Mouse (Mus musculus) CD4-positive, CD25-positive, alpha-beta regulatory T cell, adult 4 months (primary cell): ENCODE data around the gene Hsp90ab1. TPM values are rescaled to one million over a fixed set of nuclear protein-coding genes. Genes with fewer than 3 reads are reported as not detected.
A peak's percentile ranks its signal among the peaks of the same experiment; 100 is the strongest.

ENCODE experiments used
- ATAC-seq: one replicate; pipeline ENCODE4 v1.8.0; 2017
- polyA plus RNA-seq, 2 experiments: library from polyadenylated mRNA; unstranded; fragments of 100-300 nt; shearing (Covaris generic); gene quantifications; one replicate each; pipeline ENCODE4 v1.2.1; 2017

Hsp90ab1 gene
- polyA plus RNA-seq, 2 experiments from 2014 or later, result 1,172 to 1,222 TPM

DNA sequence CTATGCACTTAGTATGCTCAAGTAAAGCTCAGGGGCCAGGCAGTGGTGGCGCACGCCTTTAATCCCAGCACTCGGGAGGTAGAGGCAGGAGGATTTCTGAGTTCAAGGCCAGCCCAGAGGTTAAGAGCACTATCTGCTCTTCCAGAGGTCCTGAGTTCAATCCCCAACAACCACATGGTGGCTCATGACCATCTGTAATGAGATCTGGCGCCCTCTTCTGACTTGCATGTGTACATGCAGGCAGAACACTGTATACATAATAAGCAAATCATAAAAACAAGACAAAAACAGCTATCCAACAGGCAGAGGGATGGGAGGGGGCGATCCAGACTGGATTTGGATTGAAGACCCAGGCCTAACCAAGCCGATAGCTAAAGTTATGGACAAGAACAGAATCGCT is 5.8 kb upstream of the Hsp90ab1 start:
- ATAC-seq, result no peak

DNA sequence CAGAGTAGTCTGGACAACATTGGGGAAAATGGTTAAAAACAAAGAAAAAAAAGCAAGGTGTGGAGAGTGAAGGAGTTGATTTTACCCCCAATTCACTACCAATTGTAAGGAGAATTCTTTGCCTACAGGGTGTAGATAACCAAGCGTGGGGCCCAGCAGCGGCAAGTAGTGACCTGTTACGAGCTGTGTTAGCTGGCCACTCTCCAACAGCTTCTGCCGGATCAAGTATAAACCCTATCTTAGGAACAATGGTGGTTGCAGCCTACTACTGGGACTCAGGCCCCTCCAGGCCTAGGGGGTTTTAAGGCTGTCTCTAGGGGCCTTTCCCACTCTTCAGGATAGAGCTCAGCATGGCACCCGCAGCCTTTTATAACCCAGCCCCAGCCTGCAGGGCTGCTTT is 5.2 kb upstream of the Hsp90ab1 start:
- ATAC-seq, result no peak

GRCm38 (mm10) chr17:45575123-45575897 is 2.2 kb upstream of the Hsp90ab1 start:
- no peak for ATAC-seq

DNA sequence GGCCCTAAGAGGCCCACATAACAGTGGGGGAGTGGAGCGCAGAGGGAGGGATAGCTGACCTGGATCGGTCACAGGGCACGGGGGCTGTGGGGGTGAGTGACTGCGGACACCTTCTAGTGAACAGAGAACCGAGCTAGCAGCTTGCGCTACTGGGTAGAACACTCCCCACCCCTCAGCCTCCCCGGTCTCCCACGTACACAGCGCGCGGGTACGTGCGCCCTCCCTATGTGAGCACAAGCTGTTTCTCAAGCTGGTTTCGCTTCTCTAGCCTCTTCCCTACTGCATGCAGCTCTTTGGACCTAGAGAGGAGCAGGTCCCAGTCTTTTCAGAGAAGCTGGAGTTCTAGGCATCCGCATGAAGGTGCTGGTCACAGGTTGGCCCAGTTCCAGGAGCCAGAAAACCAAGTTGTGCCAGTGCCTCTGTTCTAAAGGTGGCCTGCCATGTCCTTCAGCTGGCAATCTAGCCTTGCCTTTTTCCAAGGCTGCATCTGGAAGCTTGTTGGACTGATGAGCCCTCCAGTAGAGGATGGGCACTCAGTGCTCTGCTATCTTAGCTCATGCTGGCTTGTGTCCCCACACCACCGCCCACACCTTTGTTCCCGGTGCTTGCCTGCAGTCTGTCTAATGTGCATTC is 1.2 kb upstream of the Hsp90ab1 start:
- ATAC-seq, result peak; percentile 53

- ATAC-seq, result peak; percentile 37
Measured at GRCm38 (mm10) chr17:45573780-45574123, 681 bp upstream of the Hsp90ab1 start.

DNA sequence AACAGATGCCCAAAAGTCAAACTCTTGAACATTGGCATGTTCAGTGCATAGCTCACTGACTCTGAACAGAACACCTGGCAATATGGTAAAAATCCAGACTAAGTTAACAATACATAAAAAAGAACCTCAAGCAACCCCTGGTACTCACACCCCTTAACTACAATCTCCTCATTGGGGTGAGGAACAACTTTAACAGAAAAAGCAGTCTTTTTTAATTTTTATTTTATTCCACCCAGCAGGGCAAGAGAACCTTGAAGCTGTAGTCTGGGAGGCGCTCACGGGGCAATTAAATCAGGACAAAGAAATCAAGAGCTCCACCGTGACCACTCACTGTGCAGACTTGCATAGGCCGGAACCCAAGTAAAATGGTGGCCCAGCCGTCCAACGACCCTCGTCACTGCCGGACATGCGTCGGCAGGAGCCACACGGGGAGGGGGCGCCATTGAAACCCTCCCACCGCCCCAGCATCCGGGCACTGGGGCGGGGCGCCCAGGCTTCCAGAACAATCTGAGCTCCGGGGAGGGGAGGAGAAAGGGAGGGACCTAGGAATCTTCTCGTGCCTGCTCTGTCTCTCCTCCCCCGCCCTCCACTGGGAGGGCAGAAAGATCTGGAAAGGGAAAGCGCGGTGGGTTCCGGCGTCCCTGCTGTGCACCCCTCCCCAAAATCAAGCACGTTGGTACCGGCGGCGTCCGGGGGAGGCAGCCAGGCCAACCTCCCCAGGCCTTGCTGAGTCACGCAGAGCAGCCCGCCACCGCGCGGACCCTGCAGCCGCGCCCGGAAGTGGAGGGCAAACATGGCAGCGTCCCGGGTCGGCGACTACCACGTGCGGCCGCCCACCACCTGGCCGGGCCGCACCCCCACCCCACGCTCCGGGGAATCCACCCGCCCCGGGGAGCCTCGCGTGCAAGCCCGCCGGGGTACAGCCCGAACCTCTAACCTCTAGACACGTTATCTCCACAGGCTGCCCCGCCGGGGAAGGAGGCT is 676 bp downstream of the Hsp90ab1 start:
- ATAC-seq, result peak; percentile 37

DNA sequence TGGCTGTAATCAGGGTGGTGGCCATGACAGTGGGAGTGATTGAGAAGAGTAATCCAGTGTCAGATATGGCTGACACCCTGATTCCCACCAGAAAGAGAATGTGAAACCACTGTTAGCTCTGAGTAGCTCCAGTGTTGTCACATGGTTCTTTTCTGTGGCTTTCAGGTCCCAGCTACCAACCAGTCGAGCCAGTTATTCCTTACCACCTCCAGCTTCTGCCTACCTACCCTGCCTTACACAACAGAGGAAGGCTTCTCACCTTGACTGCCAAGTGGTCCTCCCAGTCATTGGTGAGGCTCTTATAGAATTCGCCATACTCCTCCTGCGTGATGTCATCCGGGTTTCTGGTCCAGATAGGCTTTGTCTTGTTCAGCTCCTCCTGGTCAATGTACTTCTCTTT is 3.1 kb downstream of the Hsp90ab1 start:
- no peak for ATAC-seq

DNA sequence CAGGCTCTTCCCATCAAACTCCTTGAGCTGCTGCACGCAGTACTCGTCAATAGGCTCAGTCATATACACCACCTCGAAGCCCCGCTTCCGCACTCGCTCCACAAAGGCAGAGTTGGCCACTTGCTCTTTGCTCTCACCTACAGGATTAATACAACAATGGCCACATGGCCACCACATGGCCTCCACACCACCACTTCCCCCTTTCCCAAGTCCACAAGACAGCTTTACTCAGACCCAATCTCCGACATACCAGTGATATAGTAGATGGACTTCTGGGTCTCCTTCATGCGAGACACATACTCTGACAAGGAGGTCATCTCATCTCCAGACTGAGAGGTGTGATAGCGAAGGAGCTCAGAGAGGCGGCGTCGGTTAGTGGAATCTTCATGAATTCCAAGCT is 4.1 kb downstream of the Hsp90ab1 start:
- no peak for ATAC-seq

GRCm38 (mm10) chr17:45567162-45567601 is 5.9 kb downstream of the Hsp90ab1 start:
- ATAC-seq, result peak; percentile 1

- no peak for ATAC-seq
Measured at GRCm38 (mm10) chr17:45566360-45567161, 6.5 kb downstream of the Hsp90ab1 start.

- no peak for ATAC-seq
Measured at GRCm38 (mm10) chr17:45566031-45566359, 7.1 kb downstream of the Hsp90ab1 start.

GRCm38 (mm10) chr17:45565103-45565502 is 8.0 kb downstream of the Hsp90ab1 start:
- ATAC-seq, result no peak

DNA sequence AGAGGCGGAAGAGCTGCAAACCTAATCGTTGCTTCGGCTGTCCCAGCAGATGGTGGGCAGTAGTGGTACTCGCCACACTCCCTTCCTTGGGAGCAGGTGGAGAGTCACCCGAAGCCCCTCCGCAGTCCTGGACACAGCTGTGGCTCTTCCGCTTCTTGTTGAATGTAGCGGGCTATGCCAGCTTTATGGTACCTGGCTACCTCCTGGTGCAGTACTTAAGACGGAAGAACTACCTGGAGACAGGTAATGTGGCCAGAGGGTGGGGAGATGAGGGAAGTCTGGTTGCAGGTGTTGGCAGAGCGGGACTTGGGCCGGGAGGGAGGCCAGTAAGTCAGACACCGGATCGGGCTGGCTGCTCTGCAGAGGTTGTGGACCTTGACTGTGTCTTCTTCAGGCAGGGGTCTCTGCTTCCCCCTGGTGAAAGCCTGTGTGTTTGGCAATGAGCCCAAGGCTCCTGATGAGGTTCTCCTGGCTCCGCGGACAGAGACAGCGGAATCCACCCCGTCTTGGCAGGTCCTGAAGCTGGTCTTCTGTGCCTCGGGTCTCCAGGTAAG is 8.5 kb downstream of the Hsp90ab1 start:
- ATAC-seq, result no peak

- ATAC-seq, result peak; percentile 73
Measured at GRCm38 (mm10) chr17:45563655-45564530, 9.2 kb downstream of the Hsp90ab1 start, which contains the start of gene Slc35b2. Gene Slc35b2, plus strand, starts transcription at chr17:45563874.

DNA sequence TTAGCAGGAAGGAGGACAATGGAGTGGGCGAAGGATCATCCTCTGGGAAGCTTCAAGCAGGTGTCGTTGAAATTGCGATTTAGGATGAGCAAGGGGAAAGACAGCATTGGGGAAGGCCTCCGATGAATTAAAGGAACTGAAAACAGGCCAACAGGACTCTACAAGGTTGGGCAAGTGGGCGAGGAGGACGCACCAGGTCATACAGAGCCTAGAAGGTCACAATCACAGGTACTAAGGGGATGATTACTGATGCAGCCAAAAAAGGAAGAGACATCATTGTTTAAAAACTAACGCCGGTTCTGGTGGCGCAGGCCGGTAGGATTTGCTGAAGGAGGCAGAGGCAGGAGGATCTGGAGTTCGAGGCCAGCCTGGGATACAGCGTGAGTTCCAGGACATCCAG is 9.9 kb downstream of the Hsp90ab1 start:
- ATAC-seq, result no peak

DNA sequence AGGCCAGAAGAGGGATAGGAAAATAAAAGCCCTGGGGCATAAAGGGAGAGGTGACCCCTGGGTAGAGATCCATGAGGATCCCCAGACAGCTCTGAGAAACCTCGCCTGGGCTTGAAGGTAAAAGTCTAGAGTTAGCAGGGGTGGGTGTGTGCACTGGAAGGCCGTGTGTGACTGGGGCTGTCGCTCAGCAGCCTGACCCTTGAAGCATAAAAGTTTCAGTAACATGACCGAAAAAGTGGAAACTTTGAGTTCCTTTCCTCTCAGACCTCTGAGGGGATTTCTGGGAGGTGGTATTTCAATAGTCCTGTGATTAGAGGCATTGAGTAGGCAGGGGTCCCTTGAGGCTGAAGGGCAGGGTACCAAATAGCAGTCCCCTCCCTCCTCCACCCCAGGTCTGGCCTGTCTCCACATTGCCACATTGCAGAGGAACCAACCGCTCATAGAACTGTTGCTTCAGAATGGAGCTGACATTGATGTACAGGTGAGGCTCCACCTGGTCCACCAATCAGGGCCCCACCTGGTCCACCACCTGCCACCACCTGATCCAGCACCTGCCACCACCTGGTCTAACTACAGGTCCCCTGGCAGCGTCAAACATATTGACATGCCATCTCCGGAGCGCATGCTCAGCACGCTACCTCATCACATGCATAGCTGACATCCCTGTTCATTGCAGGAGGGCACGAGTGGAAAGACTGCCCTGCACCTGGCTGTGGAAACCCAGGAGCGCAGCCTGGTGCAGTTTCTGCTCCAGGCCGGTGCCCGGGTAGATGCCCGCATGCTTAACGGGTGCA is 13.1 kb downstream of the Hsp90ab1 start:
- ATAC-seq, result no peak

- peak; percentile 60 for ATAC-seq
Measured at GRCm38 (mm10) chr17:45557998-45558862, 14.8 kb downstream of the Hsp90ab1 start.

DNA sequence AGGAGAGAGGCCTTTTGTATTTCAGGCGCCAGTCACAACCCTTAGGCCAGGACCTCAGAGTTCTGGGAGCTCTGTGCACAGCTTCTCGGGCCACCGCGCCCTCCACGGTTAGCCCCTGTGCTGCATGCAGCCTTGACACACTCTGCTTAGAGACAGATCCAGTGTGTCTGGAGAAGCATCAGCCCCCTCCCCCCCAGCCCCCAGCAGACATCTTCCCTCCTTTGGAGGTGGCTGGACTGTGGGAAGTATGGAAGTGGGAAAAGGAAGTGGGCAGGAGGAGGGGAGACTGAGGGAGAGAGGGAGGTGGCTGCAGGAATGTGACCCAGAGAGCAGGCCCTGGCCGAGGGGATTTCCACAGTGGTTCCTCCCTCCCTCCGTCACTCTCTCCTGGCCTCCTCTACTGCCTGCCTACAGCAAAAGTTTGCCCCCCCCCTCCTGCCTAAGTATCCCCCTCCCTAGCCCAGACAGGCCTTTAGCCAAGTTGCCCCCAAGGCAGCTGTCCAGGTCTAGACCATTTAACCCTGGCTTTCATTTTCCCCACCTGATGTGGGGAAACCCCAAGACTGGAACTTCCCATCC is 15.7 kb downstream of the Hsp90ab1 start:
- no peak for ATAC-seq
